23 mouse cellular contexts compared by ENCODE assay signal in the genomic region with DNA sequence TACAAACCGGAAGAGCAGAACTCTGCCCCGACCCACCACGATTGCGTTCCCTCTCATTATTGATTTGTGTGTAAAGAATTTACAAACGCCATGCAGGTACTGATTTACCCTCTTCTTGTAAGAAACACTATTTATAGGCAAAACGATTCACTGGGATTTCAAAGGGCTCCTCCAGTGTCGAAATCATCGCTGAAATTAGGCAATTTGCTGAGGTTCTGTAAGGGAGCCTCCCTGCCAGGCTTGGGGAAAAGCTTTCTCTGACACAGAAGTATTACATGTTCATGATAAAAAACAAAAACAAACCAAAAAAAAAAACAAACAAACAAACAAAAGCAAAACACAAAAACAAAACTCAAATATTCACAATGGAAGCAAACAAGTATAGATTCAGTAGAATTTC. TPM values are rescaled to one million over a fixed set of nuclear protein-coding genes. Genes with fewer than 3 reads are reported as not detected.
DNase-seq lines count a peak whose midpoint lies in the region; ATAC-seq lines count a peak whose summit lies in the region.
"Had no signal": no experiment of that assay in that cellular context is flagged by ENCODE, and none has a peak within 500 bp of the region (broad histone marks: within the 10 kb centered on the region; RNA-seq: fewer than 3 reads in every experiment).

No protein-coding gene starts in this region.

- no peak overlapping the region for H3K27ac ChIP-seq in liver, embryonic 15.5 days (replicated peaks)
- H3K27ac ChIP-seq in liver, embryonic 11.5 days (ENCODE audit: low read depth, low read length): no peak overlapping the region
- H3K27ac ChIP-seq in intestine, embryonic 16.5 days (ENCODE audit: low read length): no peak overlapping the region
- H3K27ac ChIP-seq: embryonic facial prominence, embryonic 13.5 days; hindbrain, embryonic 10.5 days; hindbrain, embryonic 15.5 days; kidney, embryonic 15.5 days; liver, embryonic 13.5 days had no signal

- WGBS in liver, embryonic 15.5 days (ENCODE audit: insufficient replicate concordance): 68% methylated on average over 8 of the region's 8 CpGs
- WGBS in liver, embryonic 11.5 days: 77% methylated on average over 8 of the region's 8 CpGs
- 80% methylated on average over 8 of the region's 8 CpGs for WGBS in intestine, embryonic 16.5 days

- peak overlapping the region; percentile 20 for H3K4me2 ChIP-seq in liver, embryonic 15.5 days
- no peak overlapping the region for H3K4me2 ChIP-seq in liver, embryonic 11.5 days
- H3K4me2 ChIP-seq in intestine, embryonic 16.5 days (ENCODE audit: low read depth, low read length): no peak overlapping the region
- H3K4me2 ChIP-seq: embryonic facial prominence, embryonic 13.5 days; hindbrain, embryonic 15.5 days; kidney, embryonic 15.5 days; liver, embryonic 13.5 days had no signal

- H3K4me3 ChIP-seq in liver, embryonic 15.5 days (replicated peaks): no peak overlapping the region
- H3K4me3 ChIP-seq in liver, embryonic 11.5 days (ENCODE audit: low read depth, low read length): no peak overlapping the region
- H3K4me3 ChIP-seq in intestine, embryonic 16.5 days (ENCODE audit: low read length): no peak overlapping the region
- H3K4me3 ChIP-seq: embryonic facial prominence, embryonic 13.5 days; hindbrain, embryonic 10.5 days; hindbrain, embryonic 15.5 days; kidney, embryonic 15.5 days; liver, embryonic 13.5 days; megakaryocyte, embryonic 14.5 days had no signal

- no peaks in the 10 kb centered on the region for H3K4me1 ChIP-seq in liver, embryonic 15.5 days (replicated peaks)
- H3K4me1 ChIP-seq in liver, embryonic 11.5 days (replicated peaks; ENCODE audit: control insufficient read depth, insufficient read depth, low read length): no peaks in the 10 kb centered on the region
- H3K4me1 ChIP-seq in intestine, embryonic 16.5 days (ENCODE audit: control insufficient read depth, insufficient read depth, low read length): no peaks in the 10 kb centered on the region
- H3K4me1 ChIP-seq: embryonic facial prominence, embryonic 13.5 days; hindbrain, embryonic 10.5 days; hindbrain, embryonic 15.5 days; kidney, embryonic 15.5 days; liver, embryonic 13.5 days had no signal

- no peak overlapping the region for H3K9ac ChIP-seq in liver, embryonic 15.5 days
- H3K9ac ChIP-seq in liver, embryonic 11.5 days (ENCODE audit: low read depth, low read length): no peak overlapping the region
- H3K9ac ChIP-seq in intestine, embryonic 16.5 days (ENCODE audit: low read depth, low read length): no peak overlapping the region
- H3K9ac ChIP-seq: embryonic facial prominence, embryonic 13.5 days; forebrain, postnatal 0 days; hindbrain, embryonic 15.5 days; kidney, embryonic 15.5 days; liver, embryonic 13.5 days had no signal

- H3K36me3 ChIP-seq in liver, embryonic 15.5 days (replicated peaks): no peaks in the 10 kb centered on the region
- no peaks in the 10 kb centered on the region; the same call in 1 of the 2 replicates for H3K36me3 ChIP-seq in liver, embryonic 11.5 days (ENCODE audit: control insufficient read depth, insufficient read depth, low read length)
- no peaks in the 10 kb centered on the region for H3K36me3 ChIP-seq in intestine, embryonic 16.5 days (ENCODE audit: control insufficient read depth, insufficient read depth, low read length)
- H3K36me3 ChIP-seq: embryonic facial prominence, embryonic 13.5 days; hindbrain, embryonic 10.5 days; hindbrain, embryonic 15.5 days; kidney, embryonic 15.5 days; liver, embryonic 13.5 days had no signal

- no peak for ATAC-seq in liver, embryonic 15.5 days (ENCODE audit: insufficient read depth)
- ATAC-seq in liver, embryonic 11.5 days (replicated peaks; ENCODE audit: low FRiP score): no peak
- no peak for ATAC-seq in intestine, embryonic 16.5 days
- ATAC-seq: forebrain, postnatal 0 days; inflammation-experienced regulatory T-cells, adult 6 months had no signal

- no peaks in the 10 kb centered on the region for H3K9me3 ChIP-seq in liver, embryonic 15.5 days (replicated peaks)
- H3K9me3 ChIP-seq in liver, embryonic 11.5 days (ENCODE audit: control insufficient read depth, low read length): no peaks in the 10 kb centered on the region
- no peaks in the 10 kb centered on the region for H3K9me3 ChIP-seq in intestine, embryonic 16.5 days (ENCODE audit: control insufficient read depth, low read length)
- H3K9me3 ChIP-seq: embryonic facial prominence, embryonic 13.5 days; hindbrain, embryonic 10.5 days; hindbrain, embryonic 15.5 days; kidney, embryonic 15.5 days; liver, embryonic 13.5 days; megakaryocyte, embryonic 14.5 days had no signal

- H3K27me3 ChIP-seq in liver, embryonic 15.5 days: no peaks in the 10 kb centered on the region
- H3K27me3 ChIP-seq in liver, embryonic 11.5 days (replicated peaks; ENCODE audit: control insufficient read depth, insufficient read depth, low read length): no peaks in the 10 kb centered on the region
- no peaks in the 10 kb centered on the region for H3K27me3 ChIP-seq in intestine, embryonic 16.5 days (replicated peaks; ENCODE audit: control insufficient read depth, insufficient read depth, low read length)
- H3K27me3 ChIP-seq: embryonic facial prominence, embryonic 13.5 days; hindbrain, embryonic 15.5 days; kidney, embryonic 15.5 days; liver, embryonic 13.5 days; megakaryocyte, embryonic 14.5 days had no signal

- peak; percentile 55 for DNase-seq in adrenal gland, postnatal 10 days
- DNase-seq in adrenal gland, adult 18-20 months (ENCODE audit: low spot score in 2 of 2): no peak
- no peak for DNase-seq in liver, embryonic 11.5 days (ENCODE audit: low spot score)
- peak; percentile 31 for DNase-seq in 416B (ENCODE audit: low read depth)
- DNase-seq in fibroblast of lung, adult 2 months (ENCODE audit: low read depth): peak; percentile 9
- no peak for DNase-seq in right cerebral cortex, postnatal 25 days
- DNase-seq: forebrain, postnatal 0 days; heart, postnatal 14 days; kidney, adult 18-20 months; kidney, postnatal 25 days; liver, embryonic 13.5 days; midbrain, embryonic 14.5 days; right cerebral cortex, postnatal 14 days; spleen, adult 18-20 months; thymus, postnatal 14 days had no signal

RNA-seq across cellular contexts. Expression of a gene that starts 19.5 kb away (rescaled TPM):
- total RNA-seq in adrenal gland, postnatal 10 days (2021): 1 to 10 TPM; 1.5 to 2.2 TPM
- under 1 TPM; 0.93 to 0.96 TPM for total RNA-seq in adrenal gland, adult 18-20 months (2021)
- polyA plus RNA-seq in liver, embryonic 15.5 days (2015; fragmentation: Nextera tagmentation; extraction: Ambion mirVana): 0.18 and 0.20 TPM in 2 replicates
- polyA plus RNA-seq in liver, embryonic 11.5 days (2014; fragmentation: Nextera tagmentation; extraction: Ambion mirVana): 0.88 and 1.4 TPM in 2 replicates
- polyA plus RNA-seq in intestine, embryonic 16.5 days (2015; fragmentation: Nextera tagmentation; extraction: Ambion mirVana): 1.9 and 2.1 TPM in 2 replicates

Comparison
In these comparisons a context has a peak if more than half of its experiments do, and no peak if none do; other contexts are left out.
1. DNase-seq: peak in adrenal gland, postnatal 10 days (single experiment), 416B (single experiment) and fibroblast of lung, adult 2 months (single experiment); none in adrenal gland, adult 18-20 months (0 of 2), liver, embryonic 11.5 days (single experiment) and right cerebral cortex, postnatal 25 days (single experiment).